Mouse (Mus musculus) cortical plate, adult 2 months (tissue): ENCODE measurements at regions not wholly inside any gene's neighbourhood (a gene's known extent, or its start where the extent isn't known, plus 50 kb on each side); places are given as distances from the start of the nearest gene placed in this dataset.

ENCODE experiments used
- CTCF ChIP-seq: fragments of 200-500 bp; IDR thresholded peaks from 2 replicates; pipeline ENCODE4 v1.5.1; 2011; ENCODE audit warnings: mild to moderate bottlenecking, control low read depth, low read length; ENCODE audit not compliant: insufficient read depth; ENCODE audit errors: extremely low read depth
- POLR2A ChIP-seq: fragments of 200-500 bp; IDR thresholded peaks from 2 replicates; pipeline ENCODE4 v1.6.1; 2011; ENCODE audit warnings: mild to moderate bottlenecking, low read length, control low read depth; ENCODE audit not compliant: insufficient read depth; ENCODE audit errors: extremely low read depth

DNA sequence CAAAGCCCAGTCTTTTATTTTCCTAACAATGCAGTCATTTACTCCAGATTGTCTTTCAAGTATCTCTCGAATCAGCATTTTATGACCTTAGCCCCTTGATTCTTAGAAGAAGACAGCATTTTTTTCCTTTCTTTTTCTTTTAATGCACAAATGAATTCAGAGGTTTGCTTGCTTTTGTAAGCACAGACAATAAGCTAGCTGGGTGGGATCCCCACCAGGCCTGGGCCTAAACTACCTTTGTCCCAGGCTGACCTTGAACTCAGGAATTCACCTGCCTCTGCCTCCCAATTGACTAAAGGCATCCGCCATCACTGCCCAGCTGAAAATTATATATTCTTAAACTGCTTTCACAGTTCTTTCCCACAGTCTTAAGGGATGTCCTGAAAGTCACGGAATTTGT, 195.5 kb upstream of the Ednra start:
- TF ChIP-seq POLR2A (no peak), CTCF (no peak)
